Comparison of ENCODE assay signal across 8 mouse cellular contexts in the genomic region with DNA sequence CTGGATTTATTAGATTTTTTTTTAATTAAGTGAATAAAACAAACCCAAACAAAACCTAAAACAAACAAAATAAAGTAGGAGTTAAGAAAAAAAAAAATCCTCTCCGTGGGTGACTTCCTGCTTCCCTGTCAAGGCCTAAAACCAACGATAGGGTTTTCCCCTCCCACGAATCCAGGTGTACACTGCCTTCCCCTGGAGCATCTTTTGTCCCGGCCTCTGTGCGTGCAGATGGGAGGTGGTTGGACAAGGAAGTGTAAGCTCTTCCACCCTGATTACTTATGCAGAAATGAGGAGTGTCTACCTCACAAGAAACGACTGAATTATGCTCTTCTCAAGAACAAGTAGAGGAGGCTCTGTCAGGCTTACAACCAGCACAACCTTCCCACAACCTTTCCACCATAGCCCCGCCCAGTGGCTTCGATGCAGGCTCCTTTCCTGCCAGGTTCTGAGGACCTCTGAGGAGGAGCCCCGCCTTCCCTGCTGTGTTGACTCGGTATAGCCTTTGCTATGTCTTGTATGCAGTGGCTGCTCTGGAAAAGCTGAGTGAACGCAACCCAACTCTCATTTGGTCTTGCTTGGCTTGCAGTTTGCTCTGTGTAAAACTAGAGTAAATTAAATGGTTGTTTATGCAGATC. TPM values are rescaled to one million over a fixed set of nuclear protein-coding genes. Genes with fewer than 3 reads are reported as not detected.
DNase-seq lines count a peak whose midpoint lies in the region; ATAC-seq lines count a peak whose summit lies in the region.

No protein-coding gene starts in this region.

- H3K9ac ChIP-seq in limb, embryonic 13.5 days = no peak overlapping the region
- H3K9ac ChIP-seq in neural tube, embryonic 12.5 days = no peak overlapping the region

- 15% methylated on average over 11 of the region's 11 CpGs for WGBS in limb, embryonic 13.5 days
- 14% methylated on average over 11 of the region's 11 CpGs for WGBS in neural tube, embryonic 12.5 days

- no peak overlapping the region for H3K27ac ChIP-seq in limb, embryonic 13.5 days
- no peak overlapping the region for H3K27ac ChIP-seq in neural tube, embryonic 12.5 days

- no peaks in the 10 kb centered on the region for H3K36me3 ChIP-seq in limb, embryonic 13.5 days
- H3K36me3 ChIP-seq in neural tube, embryonic 12.5 days = no peaks in the 10 kb centered on the region

- H3K27me3 ChIP-seq in limb, embryonic 13.5 days = no peaks in the 10 kb centered on the region
- no peaks in the 10 kb centered on the region for H3K27me3 ChIP-seq in neural tube, embryonic 12.5 days (replicated peaks)

- peak overlapping the region; percentile 59 for H3K4me2 ChIP-seq in limb, embryonic 13.5 days (replicated peaks)
- peak overlapping the region; percentile 46 for H3K4me2 ChIP-seq in neural tube, embryonic 12.5 days (replicated peaks)

- peak; percentile 19 for DNase-seq in gastrocnemius, postnatal 14 days
- DNase-seq in gastrocnemius, postnatal 25 days = no peak
- DNase-seq in ES-CJ7 (ENCODE audit: low read depth, low spot score) = peak; percentile 72
- DNase-seq in cerebellum, adult 9-11 months = no peak

- ATAC-seq in granulocyte monocyte progenitor cell, adult 5-6 weeks (replicated peaks; ENCODE audit: poor library complexity, severe bottlenecking) = peak; percentile 26; the same call in 1 of the 2 replicates
- ATAC-seq in limb, embryonic 13.5 days (ENCODE audit: low FRiP score, low read depth) = no peak; the same call in 1 of the 2 replicates
- ATAC-seq in neural tube, embryonic 12.5 days (ENCODE audit: low FRiP score, low read depth) = no peak
- no peak for ATAC-seq in monocyte, adult 5-6 weeks (replicated peaks; ENCODE audit: insufficient number of reproducible peaks, low FRiP score, low TSS enrichment, poor library complexity, severe bottlenecking)

- H3K9me3 ChIP-seq in limb, embryonic 13.5 days = no peaks in the 10 kb centered on the region
- no peaks in the 10 kb centered on the region for H3K9me3 ChIP-seq in neural tube, embryonic 12.5 days

- peaks cover 12% of the 10 kb centered on the region for H3K4me1 ChIP-seq in limb, embryonic 13.5 days
- H3K4me1 ChIP-seq in neural tube, embryonic 12.5 days = peaks cover 9% of the 10 kb centered on the region

- peak overlapping the region; percentile 30 for H3K4me3 ChIP-seq in limb, embryonic 13.5 days
- H3K4me3 ChIP-seq in neural tube, embryonic 12.5 days = no peak overlapping the region

- intact Hi-C loops in gastrocnemius, postnatal 14 days (cut with DNase I; ENCODE audit: low total_unique reads) = no loop called here

RNA-seq across cellular contexts. Expression of gene Abhd12b, which starts 5.2 kb away (rescaled TPM):
- not detected for total RNA-seq in gastrocnemius, postnatal 14 days (2021)
- not detected for total RNA-seq in gastrocnemius, postnatal 25 days (2021)
- not detected in 2 replicates for total RNA-seq in granulocyte monocyte progenitor cell, adult 5-6 weeks (2014; fragmentation: Nextera tagmentation)
- not detected in 2 replicates for total RNA-seq in granulocyte monocyte progenitor cell, adult 5-6 weeks (2017)
- polyA plus RNA-seq in limb, embryonic 13.5 days (2015; fragmentation: Nextera tagmentation; extraction: Ambion mirVana) = not detected in 2 replicates
- not detected in 2 replicates for polyA plus RNA-seq in neural tube, embryonic 12.5 days (2016; fragmentation: Nextera tagmentation; extraction: Ambion mirVana)
- total RNA-seq in monocyte, adult 5-6 weeks (2017) = not detected in 3 replicates

RNA-seq across cellular contexts. Expression of gene Nin, which starts 35.2 kb away (rescaled TPM):
- total RNA-seq in gastrocnemius, postnatal 14 days (2021) = 10 to 100 TPM; 21.0 to 32.1 TPM
- total RNA-seq in gastrocnemius, postnatal 25 days (2021) = 10 to 100 TPM; 20.4 to 20.9 TPM
- total RNA-seq in granulocyte monocyte progenitor cell, adult 5-6 weeks (2014; fragmentation: Nextera tagmentation) = 136 and 157 TPM in 2 replicates
- 193 and 259 TPM in 2 replicates for total RNA-seq in granulocyte monocyte progenitor cell, adult 5-6 weeks (2017)
- 11.0 and 11.4 TPM in 2 replicates for polyA plus RNA-seq in limb, embryonic 13.5 days (2015; fragmentation: Nextera tagmentation; extraction: Ambion mirVana)
- polyA plus RNA-seq in neural tube, embryonic 12.5 days (2016; fragmentation: Nextera tagmentation; extraction: Ambion mirVana) = 18.9 and 19.3 TPM in 2 replicates
- total RNA-seq in monocyte, adult 5-6 weeks (2017) = 134 to 153 TPM (median 142 TPM) in 3 replicates

Comparison
In these comparisons a context has a peak if more than half of its experiments do, and no peak if none do; other contexts are left out.
1. DNase-seq: peak in gastrocnemius, postnatal 14 days (single experiment) and ES-CJ7 (single experiment); none in gastrocnemius, postnatal 25 days (single experiment) and cerebellum, adult 9-11 months (single experiment).